Mouse (Mus musculus): Measurements from ENCODE around the gene Ptpro.

GRCm38 (mm10) chr6:137360166-137360565 lies 108.0 kb downstream of the Ptpro start:
- no peak for TF ChIP-seq POLR2A (IDR thresholded peaks at IDR 0.05; ENCODE audit: borderline replicate concordance, control insufficient read depth, low read depth, low read length)
- no peak for TF ChIP-seq CTCF (IDR thresholded peaks at IDR 0.05; ENCODE audit: control insufficient read depth, insufficient read depth, low read length)
